Mouse (Mus musculus): ENCODE data around the gene Kpna7.

- TF ChIP-seq CTCF (IDR thresholded peaks at IDR 0.05) (no peak), EP300 (IDR thresholded peaks at IDR 0.05) (no peak)
Measured at GRCm38 (mm10) chr5:144950428-144951051, 133.3 kb downstream of the Kpna7 start.

All from lung, postnatal 0 days (tissue).